Mouse (Mus musculus) ES-Bruce4 (cell line): ENCODE measurements at regions not wholly inside any gene's neighbourhood (a gene's known extent, or its start where the extent isn't known, plus 50 kb on each side); places are given as distances from the start of the nearest gene placed in this dataset.

Experiments
- CTCF ChIP-seq: IDR thresholded peaks from one replicate; pipeline ENCODE4 v1.8.1; 2011; ENCODE audit warnings: low read depth, low read length
- EP300 ChIP-seq: IDR thresholded peaks from 2 replicates; pipeline ENCODE4 v1.6.1; 2011; ENCODE audit warnings: low read depth, low read length; ENCODE audit not compliant: insufficient read depth

GRCm38 (mm10) chr6:78788972-78789371 is 320.3 kb upstream of the Reg3g start:
- TF ChIP-seq CTCF (no peak), EP300 (no peak)
